Mouse (Mus musculus) liver, embryonic 11.5 days (tissue): ENCODE measurements around the gene Unc79. TPM values are rescaled to one million over a fixed set of nuclear protein-coding genes. Genes with fewer than 3 reads are reported as not detected.

Source experiments
- ATAC-seq: fragments of 200-750 bp; cut with Nextera tagmentation; replicated peaks from 2 replicates; pipeline ENCODE4 v1.8.0; 2017; ENCODE audit warnings: moderate number of reproducible peaks, mild to moderate bottlenecking, moderate TSS enrichment, moderate library complexity; ENCODE audit not compliant: low FRiP score
- DNase-seq: peaks from one replicate; pipeline ENCODE4 v3.0.0-alpha.2; 2017; ENCODE audit warnings: low spot score
- H3K27ac ChIP-seq: fragments of 300-500 bp; sonication (generic); 2 replicates; pipeline ENCODE4 v1.5.1; 2014; ENCODE audit warnings: mild to moderate bottlenecking, low read depth, low read length, control low read depth
- H3K27me3 ChIP-seq: fragments of 300-500 bp; sonication (generic); replicated peaks from 2 replicates; pipeline ENCODE4 v1.6.1; 2014; ENCODE audit warnings: low read length, mixed read lengths; ENCODE audit not compliant: control insufficient read depth, insufficient read depth
- H3K36me3 ChIP-seq: fragments of 300-500 bp; sonication (generic); 2 replicates; pipeline ENCODE4 v1.6.1; 2014; ENCODE audit warnings: mild to moderate bottlenecking, low read length, moderate library complexity, mixed read lengths; ENCODE audit not compliant: control insufficient read depth, insufficient read depth
- H3K4me1 ChIP-seq: fragments of 300-500 bp; sonication (generic); replicated peaks from 2 replicates; pipeline ENCODE4 v1.6.1; 2014; ENCODE audit warnings: low read length, mixed read lengths; ENCODE audit not compliant: control insufficient read depth, insufficient read depth
- H3K4me2 ChIP-seq: fragments of 300-500 bp; sonication (generic); 2 replicates; pipeline ENCODE4 v1.6.1; 2014; ENCODE audit warnings: mild to moderate bottlenecking, control low read depth, moderate library complexity
- H3K4me3 ChIP-seq: fragments of 300-500 bp; sonication (generic); 2 replicates; pipeline ENCODE4 v1.5.1; 2014; ENCODE audit warnings: low read depth, low read length, control low read depth
- H3K9ac ChIP-seq: fragments of 300-500 bp; sonication (generic); 2 replicates; pipeline ENCODE4 v1.6.1; 2014; ENCODE audit warnings: low read depth, low read length, control low read depth
- H3K9me3 ChIP-seq: fragments of 300-500 bp; sonication (generic); 2 replicates; pipeline ENCODE4 v1.6.1; 2016; ENCODE audit warnings: low read length, inconsistent platforms, mixed read lengths; ENCODE audit not compliant: control insufficient read depth
- WGBS: fragments of 180-500 bp; shearing (Covaris S2); extraction: QIAGEN DNeasy Blood & Tissue Kit; methylation state at CpG from one replicate; pipeline ENCODE4 v1.1.7; 2014; 5-methylcytosine and 5-hydroxymethylcytosine counted together
- polyA plus RNA-seq: library from polyadenylated mRNA; unstranded; fragments of >200 nt; fragmentation: Nextera tagmentation; extraction: Ambion mirVana; gene quantifications from 2 replicates; pipeline ENCODE4 v1.2.1, GENCODE M21; 2014

Gene Unc79
- polyA plus RNA-seq, 1 experiment from 2014 or later = 0.04 TPM

GRCm38 (mm10) chr12:103183057-103183456, 234.4 kb downstream of the Unc79 start:
- Histone ChIP-seq H3K36me3 (no peaks in the 10 kb centered on the region), H3K27ac (no peak overlapping the region), H3K27me3 (no peaks in the 10 kb centered on the region), H3K9me3 (no peaks in the 10 kb centered on the region), H3K4me2 (no peak overlapping the region), H3K9ac (no peak overlapping the region), H3K4me3 (no peak overlapping the region), H3K4me1 (no peaks in the 10 kb centered on the region)
- ATAC-seq (peak; percentile 41; the same call in 1 of the 2 replicates), DNase-seq (no peak)
- 20% methylated on average over 7 of the region's 7 CpGs for WGBS

- Histone ChIP-seq H3K4me2 (no peak overlapping the region), H3K36me3 (no peaks in the 10 kb centered on the region), H3K9ac (no peak overlapping the region), H3K4me1 (no peaks in the 10 kb centered on the region), H3K9me3 (no peaks in the 10 kb centered on the region), H3K27me3 (no peaks in the 10 kb centered on the region), H3K27ac (no peak overlapping the region), H3K4me3 (no peak overlapping the region)
- 80% methylated on average over 7 of the region's 7 CpGs for WGBS
- no peak for ATAC-seq
- no peak for DNase-seq
These were observed 238.4 kb downstream of the Unc79 start for GRCm38 (mm10) chr12:103187020-103187419.

- no peak for ATAC-seq
These were observed 239.6 kb downstream of the Unc79 start for GRCm38 (mm10) chr12:103188223-103188622.

GRCm38 (mm10) chr12:103189771-103190170, 241.1 kb downstream of the Unc79 start:
- no peak overlapping the region for H3K27ac ChIP-seq
- 0 out of 2 replicates have a peak, but pooled peaks cover 3% of the 10 kb centered on the region for H3K27me3 ChIP-seq
- WGBS = 82% methylated on average over 12 of the region's 12 CpGs
- ATAC-seq (no peak), DNase-seq (no peak)
- no peak overlapping the region for H3K4me3 ChIP-seq
- no peaks in the 10 kb centered on the region for H3K4me1 ChIP-seq
- H3K4me2 ChIP-seq = no peak overlapping the region
- no peaks in the 10 kb centered on the region for H3K36me3 ChIP-seq
- no peak overlapping the region for H3K9ac ChIP-seq
- H3K9me3 ChIP-seq = no peaks in the 10 kb centered on the region

More at GRCm38 (mm10) chr12:103188223-103188622, 239.6 kb downstream of the Unc79 start:
- no peak overlapping the region for H3K4me3 ChIP-seq
- no peaks in the 10 kb centered on the region for H3K9me3 ChIP-seq
- no peaks in the 10 kb centered on the region for H3K4me1 ChIP-seq
- no peak overlapping the region for H3K27ac ChIP-seq
- H3K9ac ChIP-seq = no peak overlapping the region
- H3K36me3 ChIP-seq = no peaks in the 10 kb centered on the region
- no peak for DNase-seq
- H3K4me2 ChIP-seq = no peak overlapping the region
- no peaks in the 10 kb centered on the region for H3K27me3 ChIP-seq
- 63% methylated on average over 8 of the region's 8 CpGs for WGBS

GRCm38 (mm10) chr12:103192996-103193395, 244.3 kb downstream of the Unc79 start:
- WGBS = 35% methylated on average over 5 of the region's 5 CpGs
- H3K4me1 ChIP-seq = no peaks in the 10 kb centered on the region
- ATAC-seq = no peak

GRCm38 (mm10) chr12:103202592-103203544, 254.2 kb downstream of the Unc79 start:
- no peak overlapping the region for H3K4me3 ChIP-seq
- DNase-seq = no peak
- no peaks in the 10 kb centered on the region for H3K9me3 ChIP-seq
- no peaks in the 10 kb centered on the region for H3K4me1 ChIP-seq
- WGBS = 35% methylated on average over 11 of the region's 11 CpGs
- H3K27me3 ChIP-seq = no peaks in the 10 kb centered on the region
- ATAC-seq = 0 out of 2 replicates have a peak, but pooled peaks have one; percentile 18
- no peaks in the 10 kb centered on the region for H3K36me3 ChIP-seq
- no peak overlapping the region for H3K9ac ChIP-seq
- H3K27ac ChIP-seq = no peak overlapping the region
- no peak overlapping the region for H3K4me2 ChIP-seq

More at GRCm38 (mm10) chr12:103192996-103193395, 244.3 kb downstream of the Unc79 start:
- Histone ChIP-seq H3K27me3 (0 out of 2 replicates have a peak, but pooled peaks cover 3% of the 10 kb centered on the region), H3K36me3 (no peaks in the 10 kb centered on the region), H3K4me2 (no peak overlapping the region), H3K9me3 (no peaks in the 10 kb centered on the region), H3K27ac (no peak overlapping the region), H3K9ac (no peak overlapping the region), H3K4me3 (no peak overlapping the region)
- DNase-seq = no peak

- H3K4me1 ChIP-seq = no peaks in the 10 kb centered on the region
- no peak overlapping the region for H3K9ac ChIP-seq
- no peaks in the 10 kb centered on the region for H3K27me3 ChIP-seq
- DNase-seq (no peak), ATAC-seq (no peak)
- no peaks in the 10 kb centered on the region for H3K9me3 ChIP-seq
- H3K27ac ChIP-seq = no peak overlapping the region
- no peak overlapping the region for H3K4me3 ChIP-seq
- H3K36me3 ChIP-seq = no peaks in the 10 kb centered on the region
- no peak overlapping the region for H3K4me2 ChIP-seq
- 60% methylated on average over 7 of the region's 7 CpGs for WGBS
These were observed 256.9 kb downstream of the Unc79 start for GRCm38 (mm10) chr12:103205561-103205960.

GRCm38 (mm10) chr12:103209581-103209980, 260.9 kb downstream of the Unc79 start:
- 86% methylated on average over 7 of the region's 7 CpGs for WGBS
- H3K4me2 ChIP-seq = no peak overlapping the region

More at GRCm38 (mm10) chr12:103209581-103209980, 260.9 kb downstream of the Unc79 start:
- no peaks in the 10 kb centered on the region for H3K9me3 ChIP-seq
- no peak overlapping the region for H3K9ac ChIP-seq
- no peak overlapping the region for H3K4me3 ChIP-seq
- H3K36me3 ChIP-seq = no peaks in the 10 kb centered on the region
- no peak overlapping the region for H3K27ac ChIP-seq
- DNase-seq = no peak
- no peak for ATAC-seq
- H3K4me1 ChIP-seq = no peaks in the 10 kb centered on the region
- H3K27me3 ChIP-seq = no peaks in the 10 kb centered on the region
